Mouse (Mus musculus) E14TG2a.4 (cell line): ENCODE results near the gene Rb1.

Source experiments
- CTCF ChIP-seq: conservative IDR thresholded peaks from 2 replicates; pipeline ENCODE4 v1.5.1; 2014; ENCODE audit warnings: low read length
- NANOG ChIP-seq: IDR thresholded peaks from 2 replicates; pipeline ENCODE4 v1.6.1; 2014; ENCODE audit warnings: borderline replicate concordance, low read length, mixed read lengths

DNA sequence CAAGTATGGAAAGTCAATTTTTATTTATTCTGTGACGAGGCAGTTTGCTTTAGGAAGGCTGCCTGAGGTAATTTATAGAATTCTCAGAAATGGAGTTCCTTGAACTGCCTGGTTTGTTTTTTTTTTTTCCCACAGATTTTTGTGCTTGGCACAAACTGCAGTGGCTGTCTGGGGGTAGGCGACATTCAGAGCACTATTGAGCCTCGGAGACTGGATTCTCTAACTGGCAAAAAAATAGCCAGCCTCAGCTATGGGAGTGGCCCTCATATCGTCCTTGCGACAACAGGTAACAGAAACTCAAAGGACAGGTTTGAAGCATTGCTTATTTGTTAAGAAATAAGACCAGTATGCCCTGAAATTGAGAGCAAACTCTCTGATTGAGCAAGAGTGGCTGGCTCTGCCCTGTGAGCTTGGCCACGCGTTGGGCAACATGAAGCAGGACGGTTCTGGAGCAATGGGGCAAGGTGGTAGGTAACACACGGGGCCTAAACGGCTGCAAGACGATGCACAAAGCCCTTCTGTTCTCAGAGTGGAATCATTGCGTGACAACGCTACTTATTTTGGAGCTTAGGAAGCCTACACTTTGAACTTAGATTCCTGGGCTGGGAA lies 163.3 kb downstream of the Rb1 start:
- no peak for TF ChIP-seq CTCF
- TF ChIP-seq NANOG: no peak
